ENCODE assay signal across 8 mouse cellular contexts in genomic region chr7:68129546-68130253, GRCm38 (mm10).
DNase-seq lines count a peak whose midpoint lies in the region; ATAC-seq and TF ChIP-seq lines count a peak whose summit lies in the region.

No protein-coding gene starts in this region.

- peak overlapping the region; percentile 74 for H3K4me2 ChIP-seq in embryonic facial prominence, embryonic 15.5 days (replicated peaks)
- peak overlapping the region; percentile 92 for H3K4me2 ChIP-seq in kidney, embryonic 16.5 days (replicated peaks; ENCODE audit: low read depth, low read length)
- H3K4me2 ChIP-seq in myocyte (ENCODE audit: low read depth), result peak overlapping the region; percentile 80

- no peak overlapping the region for H3ac ChIP-seq in myocyte (ENCODE audit: control insufficient read depth, insufficient read length)

- peak overlapping the region; percentile 35 for H3K9ac ChIP-seq in embryonic facial prominence, embryonic 15.5 days
- H3K9ac ChIP-seq in kidney, embryonic 16.5 days (replicated peaks; ENCODE audit: low read length), result peak overlapping the region; percentile 58
- no peak overlapping the region for H3K9ac ChIP-seq in liver, adult 2 months (ENCODE audit: low read depth, low read length)

- H3K27me3 ChIP-seq in embryonic facial prominence, embryonic 15.5 days, result no peaks in the 10 kb centered on the region
- no peaks in the 10 kb centered on the region for H3K27me3 ChIP-seq in heart, embryonic 10.5 days (ENCODE audit: insufficient read depth, poor library complexity, severe bottlenecking)
- H3K27me3 ChIP-seq in kidney, embryonic 16.5 days (ENCODE audit: insufficient read depth, low read length), result no peaks in the 10 kb centered on the region
- H3K27me3 ChIP-seq in liver, adult 2 months (ENCODE audit: control insufficient read depth, insufficient read depth, low read length), result peaks cover 7% of the 10 kb centered on the region
- H3K27me3 ChIP-seq in myocyte (ENCODE audit: control insufficient read depth, insufficient read depth, insufficient read length), result no peaks in the 10 kb centered on the region
- no peaks in the 10 kb centered on the region for H3K27me3 ChIP-seq in splenic B cell, adult 2 months (ENCODE audit: control insufficient read depth, insufficient read depth, low read length, poor library complexity, severe bottlenecking)

- no peaks in the 10 kb centered on the region for H3K36me3 ChIP-seq in embryonic facial prominence, embryonic 15.5 days
- no peaks in the 10 kb centered on the region for H3K36me3 ChIP-seq in heart, embryonic 10.5 days
- H3K36me3 ChIP-seq in kidney, embryonic 16.5 days (ENCODE audit: insufficient read depth, low read length), result no peaks in the 10 kb centered on the region
- no peaks in the 10 kb centered on the region for H3K36me3 ChIP-seq in liver, adult 2 months (ENCODE audit: control insufficient read depth, insufficient read depth, low read length)
- no peaks in the 10 kb centered on the region for H3K36me3 ChIP-seq in myocyte (ENCODE audit: control insufficient read depth, insufficient read depth)
- no peaks in the 10 kb centered on the region for H3K36me3 ChIP-seq in splenic B cell, adult 2 months (ENCODE audit: control insufficient read depth, insufficient read depth, low read length, poor library complexity, severe bottlenecking)

- under 1% methylated on average over 19 of the region's 19 CpGs for WGBS in bone marrow, adult 2 months
- WGBS in embryonic facial prominence, embryonic 15.5 days, result under 1% methylated on average over 19 of the region's 19 CpGs
- 5% methylated on average over 19 of the region's 19 CpGs for WGBS in heart, embryonic 10.5 days
- under 1% methylated on average over 19 of the region's 19 CpGs for WGBS in kidney, embryonic 16.5 days
- 7% methylated on average over 19 of the region's 19 CpGs for WGBS in liver, adult 2 months

- peak; percentile 48 for ATAC-seq in embryonic facial prominence, embryonic 15.5 days (ENCODE audit: insufficient number of reproducible peaks, low FRiP score, low TSS enrichment, low read depth)
- ATAC-seq in kidney, embryonic 16.5 days (ENCODE audit: low FRiP score, low TSS enrichment), result peak; percentile 47; the same call in 1 of the 2 replicates

- peak overlapping the region; percentile 71 for H3K27ac ChIP-seq in bone marrow, adult 2 months (ENCODE audit: control insufficient read depth, insufficient read depth, low read depth, low read length, poor library complexity)
- H3K27ac ChIP-seq in embryonic facial prominence, embryonic 15.5 days (replicated peaks), result peak overlapping the region; percentile 95
- peak overlapping the region; percentile 90 for H3K27ac ChIP-seq in heart, embryonic 10.5 days
- H3K27ac ChIP-seq in kidney, embryonic 16.5 days (ENCODE audit: low read length), result peak overlapping the region; percentile 91
- H3K27ac ChIP-seq in liver, adult 2 months (replicated peaks; ENCODE audit: insufficient read depth, low read depth, low read length), result no peak overlapping the region

- peak overlapping the region; percentile 77 for H3K4me3 ChIP-seq in bone marrow, adult 2 months (replicated peaks; ENCODE audit: control insufficient read depth, low read depth, low read length)
- H3K4me3 ChIP-seq in embryonic facial prominence, embryonic 15.5 days (replicated peaks), result peak overlapping the region; percentile 54
- peak overlapping the region; percentile 76 for H3K4me3 ChIP-seq in heart, embryonic 10.5 days
- peak overlapping the region; percentile 68 for H3K4me3 ChIP-seq in kidney, embryonic 16.5 days (ENCODE audit: low read length)
- peak overlapping the region; percentile 46 for H3K4me3 ChIP-seq in liver, adult 2 months (ENCODE audit: insufficient read depth, low read depth, low read length)
- peak overlapping the region; percentile 34 for H3K4me3 ChIP-seq in myocyte

- TF ChIP-seq CTCF in bone marrow, adult 2 months (IDR thresholded peaks at IDR 0.05; ENCODE audit: control insufficient read depth, insufficient read depth, low read length), result no peak
- no peak for TF ChIP-seq CTCF in liver, adult 2 months (IDR thresholded peaks at IDR 0.05; ENCODE audit: low read depth, low read length)

- TF ChIP-seq POLR2A in bone marrow, adult 2 months (IDR thresholded peaks at IDR 0.05; ENCODE audit: borderline replicate concordance, control insufficient read depth, low read depth, low read length), result no peak
- TF ChIP-seq POLR2A in liver, adult 2 months (IDR thresholded peaks at IDR 0.05; ENCODE audit: extremely low read depth, insufficient read depth, low read length), result no peak
- TF ChIP-seq POLR2A in myocyte (IDR thresholded peaks at IDR 0.05; ENCODE audit: insufficient read length, low read depth), result no peak

- peaks cover 3% of the 10 kb centered on the region; the same call in 1 of the 2 replicates for H3K4me1 ChIP-seq in bone marrow, adult 2 months (ENCODE audit: control insufficient read depth, insufficient read depth, low read length)
- peaks cover 49% of the 10 kb centered on the region for H3K4me1 ChIP-seq in embryonic facial prominence, embryonic 15.5 days
- H3K4me1 ChIP-seq in heart, embryonic 10.5 days, result peaks cover 64% of the 10 kb centered on the region
- peaks cover 46% of the 10 kb centered on the region for H3K4me1 ChIP-seq in kidney, embryonic 16.5 days (ENCODE audit: insufficient read depth, low read length)
- no peaks in the 10 kb centered on the region for H3K4me1 ChIP-seq in liver, adult 2 months (ENCODE audit: control insufficient read depth, insufficient read depth, low read length)

- no peaks in the 10 kb centered on the region for H3K79me2 ChIP-seq in liver, adult 2 months (ENCODE audit: control insufficient read depth, insufficient read depth, low read length)
- H3K79me2 ChIP-seq in myocyte (ENCODE audit: control insufficient read depth, insufficient read depth), result peaks cover 26% of the 10 kb centered on the region

- DNase-seq in 3T3-L1 (ENCODE audit: low read depth, low spot score), result peak; percentile 86
- DNase-seq in heart, embryonic 10.5 days (ENCODE audit: low spot score), result peak; percentile 91
- DNase-seq in liver, adult 2 months (ENCODE audit: extremely low read depth, low read depth, low spot score), result peak; percentile 35
- peak; percentile 72 for DNase-seq in splenic B cell, adult 2 months (ENCODE audit: low read depth, low spot score)

- no peaks in the 10 kb centered on the region for H3K9me3 ChIP-seq in embryonic facial prominence, embryonic 15.5 days (replicated peaks)
- no peaks in the 10 kb centered on the region for H3K9me3 ChIP-seq in heart, embryonic 10.5 days
- H3K9me3 ChIP-seq in kidney, embryonic 16.5 days (ENCODE audit: low read length), result no peaks in the 10 kb centered on the region

TF ChIP-seq in myocyte, 11 proteins besides CTCF, POLR2A, EP300 and RAD21:
- TF ChIP-seq POLR2AphosphoS2 (IDR thresholded peaks at IDR 0.05; ENCODE audit: insufficient read length, low read depth) (no peak), TCF3 (IDR thresholded peaks at IDR 0.05; ENCODE audit: insufficient read length, low read depth) (no peak), MYOD1 (IDR thresholded peaks at IDR 0.05; ENCODE audit: control insufficient read depth in 1 of 3, insufficient read length in 2 of 3, low read depth in 2 of 3) (no peak), E2F4 (IDR thresholded peaks at IDR 0.05; ENCODE audit: insufficient read depth) (no peak), USF1 (IDR thresholded peaks at IDR 0.05; ENCODE audit: low read depth) (no peak), MAX (IDR thresholded peaks at IDR 0.05; ENCODE audit: low read depth) (no peak), REST (IDR thresholded peaks at IDR 0.05; ENCODE audit: insufficient read depth, insufficient read length) (no peak), CEBPB (IDR thresholded peaks at IDR 0.05; ENCODE audit: insufficient read depth, poor library complexity, severe bottlenecking) (no peak), SRF (IDR thresholded peaks at IDR 0.05; ENCODE audit: control insufficient read depth, insufficient read length, low read depth) (no peak), MYOG (IDR thresholded peaks at IDR 0.05; ENCODE audit: control insufficient read depth in 1 of 3, insufficient read depth in 1 of 3, insufficient read length in 2 of 3, low read depth in 2 of 3) (no peak), TCF12 (IDR thresholded peaks at IDR 0.05; ENCODE audit: insufficient read depth, poor library complexity, severe bottlenecking) (no peak)
TF ChIP-seq in myocyte: peak in this region for 0.

Comparison
In these comparisons a context has a peak if more than half of its experiments do, and no peak if none do; other contexts are left out.
1. DNase-seq: peak in every context shown above with its lines; median percentile 91 in heart, embryonic 10.5 days; 86 in 3T3-L1; 72 in splenic B cell, adult 2 months; 35 in liver, adult 2 months.